Mouse (Mus musculus) monocyte, adult 2 months (primary cell): ENCODE measurements around the gene Lgsn.

Experiments
- DNase-seq, 2 experiments: peaks; one replicate each; pipeline ENCODE4 v3.0.0; 2022; ENCODE audit warnings: low spot score in 2 of 2, low read depth in 1 of 2

Lgsn gene

GRCm38 (mm10) chr1:31214831-31215230, 38.6 kb downstream of the Lgsn start:
- DNase-seq, result no peak

DNA sequence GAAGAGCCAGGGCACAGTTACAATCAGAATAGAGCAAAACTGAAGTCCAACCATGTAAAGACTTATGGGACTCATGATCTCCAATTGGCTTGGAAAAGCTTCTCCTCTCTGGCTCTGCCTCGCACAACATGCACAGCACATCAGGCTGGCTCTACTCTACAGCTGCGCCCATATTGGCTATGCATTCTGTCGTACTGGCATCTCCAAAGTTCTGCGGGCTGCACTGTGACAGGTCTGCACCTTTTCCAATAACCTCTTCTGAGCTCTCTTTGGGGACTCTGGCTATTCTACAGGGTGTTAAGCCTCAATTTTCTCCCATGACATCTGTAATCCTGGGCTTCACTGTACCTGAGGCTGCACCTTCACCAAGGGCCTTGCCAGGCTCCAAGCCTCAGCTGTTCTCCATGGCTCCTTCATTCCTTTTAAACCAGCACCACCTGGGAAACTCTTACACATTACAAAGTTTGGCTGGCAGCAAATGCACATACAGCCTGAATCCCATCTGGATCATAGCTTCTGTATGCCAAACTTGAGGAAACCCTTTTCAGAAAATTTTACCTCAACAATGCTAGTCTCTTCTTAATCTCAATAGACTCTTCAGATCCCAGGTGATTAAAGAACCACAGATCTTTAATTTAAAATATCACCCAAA, 44.5 kb downstream of the Lgsn start:
- DNase-seq, result no peak

- DNase-seq, result no peak
Measured at GRCm38 (mm10) chr1:31222564-31222963, 46.4 kb downstream of the Lgsn start, which contains the start of the genes 4931428L18Rik and Pih1d3. 4931428L18Rik (minus strand) TSS chr1:31222684. Pih1d3 (plus strand) TSS chr1:31222838.

DNA sequence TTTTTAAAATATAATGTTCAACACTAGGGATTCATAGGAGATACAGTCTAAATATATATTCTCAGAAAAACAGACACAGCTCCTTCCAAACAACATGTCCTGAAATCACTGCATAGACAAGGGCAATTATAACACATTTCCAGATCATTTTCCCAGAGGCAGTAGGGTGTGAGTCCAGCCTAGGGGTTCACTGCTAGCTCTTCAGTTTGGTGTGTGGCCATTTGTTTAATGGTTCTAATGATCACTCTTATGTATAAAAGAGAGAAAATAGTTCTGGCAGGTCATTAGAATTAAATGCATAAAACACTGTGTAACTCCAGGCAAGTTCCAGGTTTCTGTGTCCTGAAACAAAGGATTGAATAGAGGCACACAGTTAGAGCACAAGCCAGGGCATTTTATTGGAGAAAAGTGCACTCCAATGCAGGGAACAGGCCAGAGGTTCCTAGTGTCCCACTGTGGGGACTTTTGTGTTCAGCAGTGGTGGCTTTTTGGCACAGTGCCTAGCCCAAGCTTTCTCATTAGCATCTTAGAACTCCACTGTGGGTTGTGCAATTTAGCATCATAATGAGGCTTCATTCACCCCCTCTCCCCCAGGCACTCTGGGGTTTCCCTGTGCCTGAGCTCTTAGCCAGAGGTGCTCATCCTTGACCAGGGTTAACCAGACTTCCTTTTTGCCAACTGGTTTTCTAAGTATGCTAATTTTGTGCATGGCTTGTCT, 57.3 kb downstream of the Lgsn start:
- DNase-seq, result no peak
